Comparison of ENCODE assay signal across 20 mouse cellular contexts in the genomic region with DNA sequence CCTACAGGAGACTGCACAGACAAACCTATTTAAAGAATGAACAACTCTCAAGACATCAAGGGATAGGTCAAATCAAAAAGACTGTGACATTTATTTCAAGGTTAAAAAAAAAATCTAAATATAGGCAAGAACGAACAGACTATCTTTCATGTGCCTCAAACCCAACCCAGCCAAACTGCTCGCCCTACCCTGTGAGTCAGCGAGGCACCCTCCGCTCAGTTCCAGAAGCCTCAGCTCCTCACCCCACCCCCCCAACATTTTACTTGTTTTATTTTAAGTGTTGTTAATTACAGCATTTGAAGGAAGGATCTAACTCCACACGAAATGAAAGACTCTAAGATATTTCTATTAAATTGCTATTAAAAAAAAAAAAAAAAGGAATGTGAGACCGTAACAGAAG. TPM values are rescaled to one million over a fixed set of nuclear protein-coding genes. Genes with fewer than 3 reads are reported as not detected.
DNase-seq lines count a peak whose midpoint lies in the region; ATAC-seq and TF ChIP-seq lines count a peak whose summit lies in the region.
"Had no signal": no experiment of that assay in that cellular context is flagged by ENCODE, and none has a peak within 500 bp of the region (broad histone marks: within the 10 kb centered on the region; RNA-seq: fewer than 3 reads in every experiment).

No protein-coding gene starts in this region.

- H3K4me2 ChIP-seq in lung, postnatal 0 days (replicated peaks; ENCODE audit: low read depth, low read length): no peak overlapping the region
- H3K4me2 ChIP-seq: heart, embryonic 11.5 days; hindbrain, embryonic 13.5 days; midbrain, embryonic 13.5 days; neural tube, embryonic 13.5 days had no signal

- H3K4me3 ChIP-seq in heart, embryonic 10.5 days: no peak overlapping the region
- H3K4me3 ChIP-seq in lung, postnatal 0 days (ENCODE audit: low read depth, low read length): no peak overlapping the region
- 0 out of 2 replicates have a peak overlapping the region, but pooled peaks have one; percentile 32 for H3K4me3 ChIP-seq in E14TG2a.4 (replicated peaks; ENCODE audit: low read length)
- no peak overlapping the region for H3K4me3 ChIP-seq in olfactory bulb, adult 2 months (ENCODE audit: insufficient read depth, low read depth, low read length)
- H3K4me3 ChIP-seq: hindbrain, embryonic 13.5 days; midbrain, embryonic 13.5 days; neural tube, embryonic 13.5 days had no signal

- TF ChIP-seq POLR2A in olfactory bulb, adult 2 months (IDR thresholded peaks at IDR 0.05; ENCODE audit: insufficient read depth, low read depth, low read length): no peak

- ATAC-seq in lung, postnatal 0 days: no peak
- ATAC-seq: forebrain, embryonic 16.5 days; midbrain, embryonic 13.5 days had no signal

- no peak overlapping the region for H3K9ac ChIP-seq in lung, postnatal 0 days (replicated peaks; ENCODE audit: low read depth)
- H3K9ac ChIP-seq: hindbrain, embryonic 13.5 days; midbrain, embryonic 13.5 days; neural tube, embryonic 13.5 days had no signal

- H3K9me3 ChIP-seq in heart, embryonic 10.5 days: no peaks in the 10 kb centered on the region
- no peaks in the 10 kb centered on the region for H3K9me3 ChIP-seq in lung, postnatal 0 days (ENCODE audit: low read length)
- H3K9me3 ChIP-seq in E14TG2a.4 (ENCODE audit: low read length): no peaks in the 10 kb centered on the region
- H3K9me3 ChIP-seq: hindbrain, embryonic 13.5 days; midbrain, embryonic 13.5 days; neural tube, embryonic 13.5 days had no signal

- H3K36me3 ChIP-seq in heart, embryonic 10.5 days: no peaks in the 10 kb centered on the region
- no peaks in the 10 kb centered on the region for H3K36me3 ChIP-seq in lung, postnatal 0 days (ENCODE audit: insufficient read depth, low read length)
- peaks cover 2% of the 10 kb centered on the region; the same call in 1 of the 2 replicates for H3K36me3 ChIP-seq in E14TG2a.4 (ENCODE audit: insufficient read depth, low read length)
- H3K36me3 ChIP-seq: hindbrain, embryonic 13.5 days; midbrain, embryonic 13.5 days; neural tube, embryonic 13.5 days had no signal

- intact Hi-C loops in heart, postnatal 10 days (cut with DNase I): no loop called here

- TF ChIP-seq EP300 in lung, postnatal 0 days (IDR thresholded peaks at IDR 0.05): no peak

- peak; percentile 38 for DNase-seq in heart, embryonic 10.5 days (ENCODE audit: low spot score)
- DNase-seq in heart, postnatal 10 days: no peak
- peak; percentile 5 for DNase-seq in lung, postnatal 0 days (ENCODE audit: low spot score)
- DNase-seq in lung, postnatal 25 days (ENCODE audit: low spot score): no peak
- no peak for DNase-seq in left cerebral cortex, adult 8-10 months (ENCODE audit: low spot score in 2 of 2)
- DNase-seq: adrenal gland, adult 8-10 months; cerebellum, adult 11-12 months; cerebellum, postnatal 14 days; gastrocnemius, postnatal 36 days; kidney, adult 9 months; liver; lung, postnatal 10 days; thymus, adult 2 months had no signal

- H3K4me1 ChIP-seq in heart, embryonic 10.5 days: peaks cover 11% of the 10 kb centered on the region
- H3K4me1 ChIP-seq in lung, postnatal 0 days (ENCODE audit: insufficient read depth, low read depth, low read length): no peaks in the 10 kb centered on the region
- H3K4me1 ChIP-seq in E14TG2a.4 (replicated peaks; ENCODE audit: low read depth, low read length): peaks cover 47% of the 10 kb centered on the region
- H3K4me1 ChIP-seq in olfactory bulb, adult 2 months (ENCODE audit: control insufficient read depth, insufficient read depth, low read length): peaks cover 2% of the 10 kb centered on the region; the same call in 1 of the 2 replicates
- H3K4me1 ChIP-seq: hindbrain, embryonic 13.5 days; midbrain, embryonic 13.5 days; neural tube, embryonic 13.5 days had no signal

- 74% methylated on average over 6 of the region's 6 CpGs for WGBS in heart, embryonic 10.5 days
- 60% methylated on average over 6 of the region's 6 CpGs for WGBS in lung, postnatal 0 days
- 42% methylated on average over 6 of the region's 6 CpGs for WGBS in olfactory bulb, adult 2 months

- TF ChIP-seq CTCF in lung, postnatal 0 days (IDR thresholded peaks at IDR 0.05): no peak
- TF ChIP-seq CTCF in E14TG2a.4 (conservative IDR thresholded peaks at IDR 0.05; ENCODE audit: low read length): no peak
- TF ChIP-seq CTCF in olfactory bulb, adult 2 months (IDR thresholded peaks at IDR 0.05; ENCODE audit: insufficient read depth, low read depth, low read length): no peak

- H3K27me3 ChIP-seq in heart, embryonic 10.5 days (ENCODE audit: insufficient read depth, poor library complexity, severe bottlenecking): no peaks in the 10 kb centered on the region
- H3K27me3 ChIP-seq in lung, postnatal 0 days (replicated peaks; ENCODE audit: insufficient read depth, low read length): no peaks in the 10 kb centered on the region
- no peaks in the 10 kb centered on the region for H3K27me3 ChIP-seq in E14TG2a.4 (ENCODE audit: insufficient read depth, low read length)
- H3K27me3 ChIP-seq: hindbrain, embryonic 13.5 days; midbrain, embryonic 13.5 days; neural tube, embryonic 13.5 days had no signal

- no peak overlapping the region for H3K27ac ChIP-seq in heart, embryonic 10.5 days
- no peak overlapping the region for H3K27ac ChIP-seq in lung, postnatal 0 days (ENCODE audit: low read length)
- H3K27ac ChIP-seq in olfactory bulb, adult 2 months (ENCODE audit: insufficient read depth, low read depth, low read length): peak overlapping the region; percentile 83; the same call in 1 of the 2 replicates
- H3K27ac ChIP-seq: hindbrain, embryonic 13.5 days; midbrain, embryonic 13.5 days; neural tube, embryonic 13.5 days had no signal

RNA-seq across cellular contexts. Expression of a gene that starts 27.6 kb away (rescaled TPM):
- polyA plus RNA-seq in heart, embryonic 10.5 days (2016; fragmentation: Nextera tagmentation; extraction: Ambion mirVana): 188 and 209 TPM in 2 replicates
- total RNA-seq in heart, postnatal 10 days (2021): 100 to 1,000 TPM; 336 to 360 TPM
- 114 and 129 TPM in 2 replicates for polyA plus RNA-seq in lung, postnatal 0 days (2015; fragmentation: Nextera tagmentation; extraction: Ambion mirVana)
- 328 and 410 TPM in 2 replicates for polyA plus RNA-seq in olfactory bulb, adult 2 months (2012; ENCODE audit: insufficient read depth, insufficient read length, low replicate concordance, missing spikeins)
- total RNA-seq in left cerebral cortex, adult 8-10 months (2022): 100 to 1,000 TPM; 254 to 299 (median 281) TPM

Comparison
In these comparisons a context has a peak if more than half of its experiments do, and no peak if none do; other contexts are left out.
1. DNase-seq: peak in heart, embryonic 10.5 days (single experiment) and lung, postnatal 0 days (single experiment); none in heart, postnatal 10 days (0 of 2), lung, postnatal 25 days (single experiment) and left cerebral cortex, adult 8-10 months (0 of 2).